Mouse (Mus musculus) olfactory bulb, adult 2 months (tissue): Measurements from ENCODE around the gene Sec22a.

Source experiments
- CTCF ChIP-seq: fragments of 200-500 bp; IDR thresholded peaks from 2 replicates; pipeline ENCODE4 v1.5.1; 2012; ENCODE audit warnings: low read depth, mild to moderate bottlenecking, low read length, moderate library complexity; ENCODE audit not compliant: insufficient read depth
- POLR2A ChIP-seq: fragments of 200-500 bp; IDR thresholded peaks from 2 replicates; pipeline ENCODE4 v1.6.1; 2012; ENCODE audit warnings: mild to moderate bottlenecking, low read depth, low read length, moderate library complexity; ENCODE audit not compliant: insufficient read depth

DNA sequence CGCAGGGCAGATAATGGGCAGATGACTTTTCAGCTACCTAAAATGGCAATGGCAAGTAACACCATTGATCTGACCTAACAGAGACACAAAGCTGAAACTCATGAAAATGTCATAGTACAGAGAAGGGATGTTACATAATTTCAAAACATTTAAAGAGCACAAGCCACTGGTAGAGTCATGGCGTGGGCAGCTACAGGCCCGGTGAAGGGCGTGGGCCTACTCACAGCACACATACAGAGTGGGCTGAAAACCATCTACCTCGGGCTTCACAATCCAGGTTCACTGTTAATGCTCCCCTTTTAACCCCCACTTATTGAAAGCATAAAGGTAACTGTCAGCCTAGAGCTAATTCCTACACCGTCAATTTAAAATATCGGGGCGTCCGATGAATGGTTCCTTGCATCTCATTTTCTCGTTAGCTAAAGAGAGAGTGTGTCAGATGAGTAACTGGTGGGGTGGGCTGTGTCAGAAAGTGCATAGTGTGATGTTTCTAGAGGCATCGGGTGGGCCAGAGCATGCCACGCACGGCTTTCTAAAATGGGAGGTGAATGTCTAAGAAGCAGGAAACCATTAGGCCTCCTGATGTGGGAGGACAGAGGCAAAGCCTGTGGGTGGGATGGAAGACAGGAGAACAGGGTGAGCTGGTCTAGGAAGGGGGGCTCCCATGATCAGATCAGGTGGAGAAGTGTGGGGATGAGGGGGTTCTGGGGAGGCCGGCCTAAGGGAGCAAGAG is 41.8 kb upstream of the Sec22a start:
- TF ChIP-seq CTCF (no peak), POLR2A (no peak)
